8 mouse cellular contexts compared by ENCODE assay signal in genomic region chr4:106939919-106940227, GRCm38 (mm10). TPM values are rescaled to one million over a fixed set of nuclear protein-coding genes. Genes with fewer than 3 reads are reported as not detected.
DNase-seq lines count a peak whose midpoint lies in the region; ATAC-seq and TF ChIP-seq lines count a peak whose summit lies in the region.

No protein-coding gene starts in this region.

- peaks cover 81% of the 10 kb centered on the region for H3K36me3 ChIP-seq in liver, embryonic 12.5 days
- peaks cover 7% of the 10 kb centered on the region for H3K36me3 ChIP-seq in liver, postnatal 0 days (replicated peaks; ENCODE audit: insufficient read depth, low read length)
- H3K36me3 ChIP-seq in hindbrain, embryonic 15.5 days, result no peaks in the 10 kb centered on the region
- H3K36me3 ChIP-seq in neural tube, embryonic 13.5 days, result 0 out of 2 replicates have a peak, but pooled peaks cover 3% of the 10 kb centered on the region

- H3K4me3 ChIP-seq in gastrocnemius, adult 2 months, result no peak overlapping the region
- no peak overlapping the region for H3K4me3 ChIP-seq in liver, embryonic 12.5 days
- no peak overlapping the region for H3K4me3 ChIP-seq in liver, postnatal 0 days (ENCODE audit: low read depth, low read length)
- no peak overlapping the region for H3K4me3 ChIP-seq in hindbrain, embryonic 15.5 days
- no peak overlapping the region for H3K4me3 ChIP-seq in neural tube, embryonic 13.5 days

- 68% methylated on average over 4 of the region's 4 CpGs for WGBS in liver, embryonic 12.5 days (ENCODE audit: insufficient replicate concordance)
- WGBS in liver, postnatal 0 days (ENCODE audit: insufficient replicate concordance), result 53% methylated on average over 4 of the region's 4 CpGs
- WGBS in hindbrain, embryonic 15.5 days, result 37% methylated on average over 4 of the region's 4 CpGs
- 38% methylated on average over 4 of the region's 4 CpGs for WGBS in neural tube, embryonic 13.5 days

- no peak for DNase-seq in gastrocnemius, adult 2 months
- DNase-seq in gastrocnemius, postnatal 10 days, result no peak
- DNase-seq in liver, postnatal 0 days, result no peak
- no peak for DNase-seq in spleen, postnatal 36 days (ENCODE audit: low spot score in 2 of 2)
- no peak for DNase-seq in left cerebral cortex, adult 11 months (ENCODE audit: low spot score)

- ATAC-seq in liver, embryonic 12.5 days, result no peak
- no peak for ATAC-seq in liver, postnatal 0 days
- no peak for ATAC-seq in hindbrain, embryonic 15.5 days (ENCODE audit: low FRiP score, low read depth)
- ATAC-seq in neural tube, embryonic 13.5 days (ENCODE audit: low read depth), result no peak; the same call in 1 of the 2 replicates

- H3K4me1 ChIP-seq in liver, embryonic 12.5 days, result peaks cover 96% of the 10 kb centered on the region
- peaks cover 44% of the 10 kb centered on the region for H3K4me1 ChIP-seq in liver, postnatal 0 days (ENCODE audit: insufficient read depth)
- H3K4me1 ChIP-seq in hindbrain, embryonic 15.5 days (replicated peaks), result peaks cover 96% of the 10 kb centered on the region
- H3K4me1 ChIP-seq in neural tube, embryonic 13.5 days (replicated peaks), result peaks cover 98% of the 10 kb centered on the region

- H3K9me3 ChIP-seq in liver, embryonic 12.5 days (replicated peaks), result no peaks in the 10 kb centered on the region
- no peaks in the 10 kb centered on the region for H3K9me3 ChIP-seq in liver, postnatal 0 days (ENCODE audit: low read length)
- no peaks in the 10 kb centered on the region for H3K9me3 ChIP-seq in hindbrain, embryonic 15.5 days
- H3K9me3 ChIP-seq in neural tube, embryonic 13.5 days, result no peaks in the 10 kb centered on the region

- H3K27me3 ChIP-seq in liver, embryonic 12.5 days (replicated peaks), result no peaks in the 10 kb centered on the region
- no peaks in the 10 kb centered on the region for H3K27me3 ChIP-seq in liver, postnatal 0 days (ENCODE audit: insufficient read depth, low read length)
- no peaks in the 10 kb centered on the region for H3K27me3 ChIP-seq in hindbrain, embryonic 15.5 days
- H3K27me3 ChIP-seq in neural tube, embryonic 13.5 days, result no peaks in the 10 kb centered on the region

- no peak for TF ChIP-seq CTCF in gastrocnemius, adult 2 months (IDR thresholded peaks at IDR 0.05)
- TF ChIP-seq CTCF in liver, postnatal 0 days (IDR thresholded peaks at IDR 0.05; ENCODE audit: low read depth), result no peak

- TF ChIP-seq EP300 in liver, postnatal 0 days (IDR thresholded peaks at IDR 0.05; ENCODE audit: low read depth), result no peak

- intact Hi-C loops in gastrocnemius, adult 2 months (cut with DNase I), result no loop called here

- peak overlapping the region; percentile 28; the same call in 1 of the 2 replicates for H3K9ac ChIP-seq in liver, embryonic 12.5 days
- H3K9ac ChIP-seq in liver, postnatal 0 days (replicated peaks), result no peak overlapping the region
- no peak overlapping the region for H3K9ac ChIP-seq in hindbrain, embryonic 15.5 days
- 0 out of 2 replicates have a peak overlapping the region, but pooled peaks have one; percentile 14 for H3K9ac ChIP-seq in neural tube, embryonic 13.5 days

- H3K4me2 ChIP-seq in liver, embryonic 12.5 days, result peak overlapping the region; percentile 17
- no peak overlapping the region for H3K4me2 ChIP-seq in liver, postnatal 0 days (ENCODE audit: low read depth, low read length)
- peak overlapping the region; percentile 22; the same call in 1 of the 2 replicates for H3K4me2 ChIP-seq in hindbrain, embryonic 15.5 days
- H3K4me2 ChIP-seq in neural tube, embryonic 13.5 days, result peak overlapping the region; percentile 29

- peak overlapping the region; percentile 16; the same call in 1 of the 2 replicates for H3K27ac ChIP-seq in gastrocnemius, adult 2 months
- peak overlapping the region; percentile 32; the same call in 1 of the 2 replicates for H3K27ac ChIP-seq in liver, embryonic 12.5 days
- H3K27ac ChIP-seq in liver, postnatal 0 days (ENCODE audit: low read depth), result no peak overlapping the region
- peak overlapping the region; percentile 71 for H3K27ac ChIP-seq in hindbrain, embryonic 15.5 days (replicated peaks)
- peak overlapping the region; percentile 85 for H3K27ac ChIP-seq in neural tube, embryonic 13.5 days (replicated peaks)

RNA-seq across cellular contexts. Expression of gene Ssbp3, which starts 29.4 kb away (rescaled TPM):
- total RNA-seq in gastrocnemius, adult 2 months (2021), result 10 to 100 TPM; 23.7 to 30.0 TPM
- total RNA-seq in gastrocnemius, postnatal 10 days (2021), result 10 to 100 TPM; 29.4 to 35.1 TPM
- 98.6 and 118 TPM in 2 replicates for polyA plus RNA-seq in liver, embryonic 12.5 days (2016; fragmentation: Nextera tagmentation; extraction: Ambion mirVana)
- polyA plus RNA-seq in liver, postnatal 0 days (2015; fragmentation: Nextera tagmentation; extraction: Ambion mirVana), result 22.8 and 26.8 TPM in 2 replicates
- 143 and 151 TPM in 2 replicates for polyA plus RNA-seq in hindbrain, embryonic 15.5 days (2015; fragmentation: Nextera tagmentation; extraction: Ambion mirVana)
- polyA plus RNA-seq in neural tube, embryonic 13.5 days (2015; fragmentation: Nextera tagmentation; extraction: Ambion mirVana), result 186 and 191 TPM in 2 replicates

Comparison
In these comparisons a context has a peak if more than half of its experiments do, and no peak if none do; other contexts are left out.
1. H3K9ac ChIP-seq: peak in liver, embryonic 12.5 days (single experiment) and neural tube, embryonic 13.5 days (single experiment); none in liver, postnatal 0 days (single experiment) and hindbrain, embryonic 15.5 days (single experiment).